Mouse (Mus musculus) CH12.LX (cell line): ENCODE results near the gene Espl1. TPM values are rescaled to one million over a fixed set of nuclear protein-coding genes. Genes with fewer than 3 reads are reported as not detected.

Experiments used
- DNase-seq: peaks from one replicate; pipeline ENCODE4 v3.0.0-alpha.2; 2013; ENCODE audit errors: extremely low read depth
- H3K27ac ChIP-seq: 2 replicates; pipeline ENCODE4 v1.5.1; 2012; ENCODE audit warnings: low read depth, mild to moderate bottlenecking, control low read depth, moderate library complexity; ENCODE audit not compliant: insufficient read depth
- H3K27me3 ChIP-seq: replicated peaks from 2 replicates; pipeline ENCODE3; 2012; ENCODE audit warnings: inconsistent platforms
- H3K36me3 ChIP-seq, 2 experiments: replicated peaks in 1 of 2; 2 replicates each; pipeline versions ENCODE3 to v1.6.1; 2012; ENCODE audit warnings: inconsistent platforms in 1 of 2, low read length in 1 of 2, mild to moderate bottlenecking in 1 of 2, mixed read lengths in 1 of 2, moderate library complexity in 1 of 2; ENCODE audit not compliant: control insufficient read depth in 1 of 2, insufficient read depth in 1 of 2
- H3K4me1 ChIP-seq, 2 experiments: 2 replicates each; pipeline ENCODE4 v1.6.1; 2012; ENCODE audit warnings: inconsistent platforms in 1 of 2, moderate library complexity in 1 of 2; ENCODE audit not compliant: insufficient read depth in 2 of 2, control insufficient read depth in 1 of 2
- H3K4me2 ChIP-seq: 2 replicates; pipeline ENCODE4 v1.6.1; 2012; ENCODE audit warnings: low read depth, mild to moderate bottlenecking, control low read depth; ENCODE audit not compliant: poor library complexity, insufficient read depth, severe bottlenecking
- H3K4me3 ChIP-seq, 3 experiments: fragments of 150-350 bp in 1 of 3; sonication (generic) in 1 of 3; replicated peaks in 1 of 3; 2 replicates each; pipeline versions ENCODE3 to v1.5.1; 2011 to 2012; ENCODE audit warnings: low read depth in 2 of 3, low read length in 2 of 3, mild to moderate bottlenecking in 2 of 3, moderate library complexity in 2 of 3, control low read depth in 1 of 3, improper control_type of control experiment in 1 of 3, inconsistent platforms in 1 of 3, mixed read lengths in 1 of 3; ENCODE audit not compliant: poor library complexity in 1 of 3
- H3K79me2 ChIP-seq: replicated peaks from 2 replicates; pipeline ENCODE4 v1.6.1; 2012; ENCODE audit warnings: mild to moderate bottlenecking, moderate library complexity; ENCODE audit not compliant: control insufficient read depth, poor library complexity, insufficient read depth, severe bottlenecking; ENCODE audit errors: extremely low read depth
- H3K9ac ChIP-seq: 2 replicates; pipeline ENCODE4 v1.6.1; 2012; ENCODE audit warnings: low read depth, mild to moderate bottlenecking, control low read depth, moderate library complexity; ENCODE audit not compliant: insufficient read depth
- H3K9me3 ChIP-seq: replicated peaks from 2 replicates; pipeline ENCODE3; 2012; ENCODE audit warnings: low read length, inconsistent platforms, mixed read lengths
- CHD2 ChIP-seq: IDR thresholded peaks from 2 replicates; pipeline ENCODE4 v1.6.1; 2011; ENCODE audit warnings: low read length, improper control_type of control experiment
- CTCF ChIP-seq, 2 experiments: IDR thresholded peaks in 1 of 2; conservative IDR thresholded peaks in 1 of 2; 2 replicates each; pipeline ENCODE4 v1.5.1; 2011 to 2012; ENCODE audit warnings: low read depth in 2 of 2, low read length in 2 of 2, improper control_type of control experiment in 1 of 2, inconsistent platforms in 1 of 2, mild to moderate bottlenecking in 1 of 2, moderate library complexity in 1 of 2
- ELF1 ChIP-seq: IDR thresholded peaks from 2 replicates; pipeline ENCODE4 v1.6.1; 2014; ENCODE audit warnings: low read depth, mild to moderate bottlenecking, inconsistent platforms, low read length, improper control_type of control experiment
- EP300 ChIP-seq: IDR thresholded peaks from 2 replicates; pipeline ENCODE4 v1.6.1; 2011; ENCODE audit warnings: low read length, improper control_type of control experiment
- HCFC1 ChIP-seq: IDR thresholded peaks from 2 replicates; pipeline ENCODE4 v1.6.1; 2012; ENCODE audit warnings: low read depth, mild to moderate bottlenecking, inconsistent platforms, low read length, improper control_type of control experiment
- JUND ChIP-seq: conservative IDR thresholded peaks from 2 replicates; pipeline ENCODE4 v1.6.1; 2011; ENCODE audit warnings: low read depth, low read length, improper control_type of control experiment
- KAT2A ChIP-seq: IDR thresholded peaks from 2 replicates; pipeline ENCODE4 v1.6.1; 2012; ENCODE audit warnings: low read length, improper control_type of control experiment, inconsistent platforms; ENCODE audit not compliant: insufficient replicate concordance
- MXI1 ChIP-seq: IDR thresholded peaks from 2 replicates; pipeline ENCODE4 v1.6.1; 2011; ENCODE audit warnings: mild to moderate bottlenecking, low read depth, low read length, improper control_type of control experiment
- NRF1 ChIP-seq: IDR thresholded peaks from 2 replicates; pipeline ENCODE4 v1.6.1; 2014; ENCODE audit warnings: low read depth, mild to moderate bottlenecking, inconsistent platforms, low read length, improper control_type of control experiment, moderate library complexity
- POLR2A ChIP-seq: IDR thresholded peaks from 2 replicates; pipeline ENCODE4 v1.6.1; 2011; ENCODE audit warnings: low read depth, mild to moderate bottlenecking, improper control_type of control experiment, low read length
- RAD21 ChIP-seq: IDR thresholded peaks from 2 replicates; pipeline ENCODE4 v1.6.1; 2011; ENCODE audit warnings: low read depth, mild to moderate bottlenecking, low read length, improper control_type of control experiment, moderate library complexity
- SMC3 ChIP-seq: IDR thresholded peaks from 2 replicates; pipeline ENCODE4 v1.6.1; 2011; ENCODE audit warnings: low read depth, low read length, improper control_type of control experiment
- TBP ChIP-seq: conservative IDR thresholded peaks from 2 replicates; pipeline ENCODE4 v1.6.1; 2011; ENCODE audit warnings: low read depth, low read length, improper control_type of control experiment
- USF1 ChIP-seq: IDR thresholded peaks from 2 replicates; pipeline ENCODE4 v1.6.1; 2014; ENCODE audit warnings: low read depth, mild to moderate bottlenecking, inconsistent platforms, low read length, improper control_type of control experiment
- ZMIZ1 ChIP-seq: IDR thresholded peaks from 2 replicates; pipeline ENCODE4 v1.6.1; 2012; ENCODE audit warnings: low read depth, mild to moderate bottlenecking, inconsistent platforms, low read length, improper control_type of control experiment
- ZNF384 ChIP-seq: IDR thresholded peaks from 2 replicates; pipeline ENCODE4 v1.6.1; 2012; ENCODE audit warnings: low read depth, low read length, improper control_type of control experiment, inconsistent platforms
- dilution Hi-C: fragments of 300-500 bp; cut with MboI; formaldehyde crosslinking; loops from 2 replicates; pipeline ENCODE4 v1.14.3; 2020; ENCODE audit warnings: low sequenced_read_pairs; ENCODE audit not compliant: extremely low pct_unique_long_range_greater_than_20kb, extremely low pct_ligation_motif_present
- in situ Hi-C: fragments of 300-500 bp; cut with MboI; formaldehyde crosslinking; loops from 3 replicates; pipeline ENCODE4 v1.14.3; 2019; ENCODE audit warnings: low sequenced_read_pairs, low pct_ligation_motif_present, low pct_unique_long_range_greater_than_20kb, mixed read lengths
- polyA plus RNA-seq: library from polyadenylated mRNA; unstranded; fragments of >175 nt; gene quantifications from 2 replicates; pipeline ENCODE4 v1.2.1, GENCODE M21; 2012; ENCODE audit warnings: low read depth; ENCODE audit not compliant: insufficient read length
- total RNA-seq, 2 experiments: library from RNA; depleted of rRNA; stranded (reverse); fragments of 300-350 nt in 1 of 2; fragments of >200 nt in 1 of 2; gene quantifications; 2 replicates each; pipeline ENCODE4 v1.2.3; 2012 to 2014

The Espl1 gene
- total and polyA plus RNA-seq, 3 experiments = 41.3 to 80.7 (median 51.0) TPM

DNA sequence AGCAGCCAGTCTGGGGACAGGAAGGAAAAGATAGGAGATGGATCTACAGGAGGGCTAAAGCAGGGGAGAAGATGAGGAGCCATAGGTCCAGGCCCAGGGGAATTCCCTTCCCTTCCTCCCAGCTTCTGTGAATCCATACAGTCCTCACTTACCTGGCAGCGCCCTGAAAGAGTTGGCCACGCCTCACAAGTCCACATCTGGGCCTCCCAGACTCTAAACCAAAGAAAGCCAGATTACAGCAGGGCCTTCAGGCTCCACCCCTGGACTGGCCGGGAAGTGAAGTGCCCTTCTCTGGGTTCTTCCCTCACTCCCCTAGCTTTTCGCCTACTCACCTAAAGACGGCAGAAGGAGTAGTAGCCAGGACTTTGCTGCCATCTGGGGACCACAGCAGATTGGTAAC lies 43.5 kb downstream of the Espl1 start:
- Histone ChIP-seq H3K9ac (no peak overlapping the region), H3K4me3 (no peak overlapping the region), H3K27ac (no peak overlapping the region), H3K79me2 (no peaks in the 10 kb centered on the region), H3K27me3 (no peaks in the 10 kb centered on the region), H3K9me3 (no peaks in the 10 kb centered on the region), H3K4me1 (no peaks in the 10 kb centered on the region), H3K36me3 (peaks cover 61 to 89% of the 10 kb centered on the region in 2 experiments), H3K4me2 (no peak overlapping the region)
- TF ChIP-seq ZMIZ1 = no peak
- no peak for TF ChIP-seq ZNF384
- no peak for TF ChIP-seq HCFC1
- no peak for TF ChIP-seq SMC3
- no peak for TF ChIP-seq JUND
- no peak for TF ChIP-seq ELF1
- no peak for TF ChIP-seq USF1
- TF ChIP-seq POLR2A = no peak
- in situ Hi-C loops = no loop called here
- DNase-seq = no peak
- dilution Hi-C loops = no loop called here

DNA sequence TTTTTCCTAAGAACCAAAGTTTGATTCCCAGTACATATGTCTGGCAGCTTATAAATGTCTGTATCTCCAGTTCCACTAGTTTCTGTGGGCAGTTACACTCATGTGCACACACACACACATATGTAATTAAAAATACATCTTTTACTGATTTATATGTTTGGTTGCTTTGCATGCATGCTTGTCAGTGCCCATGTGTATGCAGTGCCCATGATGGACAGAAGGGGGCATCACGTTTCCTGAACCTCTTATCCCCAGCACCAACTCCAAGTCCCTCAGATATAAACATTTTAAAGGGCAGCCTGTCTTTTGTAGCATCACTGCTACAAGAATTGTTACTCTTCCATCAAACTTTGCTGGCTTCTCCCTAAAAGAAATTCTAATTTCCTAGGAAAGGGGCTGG lies 45.5 kb downstream of the Espl1 start:
- dilution Hi-C loops = no loop called here
- Histone ChIP-seq H3K36me3 (peaks cover 68 to 92% of the 10 kb centered on the region in 2 experiments), H3K79me2 (no peaks in the 10 kb centered on the region), H3K27me3 (no peaks in the 10 kb centered on the region), H3K9ac (no peak overlapping the region), H3K4me3 (no peak overlapping the region), H3K27ac (no peak overlapping the region), H3K4me1 (no peaks in the 10 kb centered on the region), H3K9me3 (no peaks in the 10 kb centered on the region), H3K4me2 (no peak overlapping the region)
- in situ Hi-C loops = no loop called here
- TF ChIP-seq RAD21 (peak; percentile 44), CHD2 (no peak), SMC3 (peak; percentile 78), ELF1 (no peak), USF1 (no peak), CTCF (conservative IDR thresholded peaks at IDR 0.05 in 1 of 2, IDR thresholded peaks at IDR 0.05 in 1 of 2; ENCODE audit: low read depth in 2 of 2, low read length in 2 of 2) (peak; percentile 74 to 88), TBP (no peak), ZNF384 (no peak), KAT2A (no peak), HCFC1 (no peak), NRF1 (no peak), MXI1 (no peak)
- peak; percentile 80 for DNase-seq

GRCm38 (mm10) chr15:102344490-102344889 lies 48.4 kb downstream of the Espl1 start:
- TF ChIP-seq ZNF384 (peak; percentile 55), EP300 (no peak)
- Histone ChIP-seq H3K79me2 (peaks cover 7% of the 10 kb centered on the region), H3K9me3 (no peaks in the 10 kb centered on the region), H3K4me1 (peaks cover 0 to 8% of the 10 kb centered on the region in 2 experiments; a peak in 3 of 4 replicates), H3K4me2 (no peak overlapping the region), H3K36me3 (peaks cover 49 to 82% of the 10 kb centered on the region in 2 experiments), H3K4me3 (no peak overlapping the region), H3K9ac (no peak overlapping the region), H3K27me3 (no peaks in the 10 kb centered on the region), H3K27ac (no peak overlapping the region)
- dilution Hi-C loops = no loop called here
- in situ Hi-C loops = no loop called here
- DNase-seq = no peak
